Mouse (Mus musculus): ENCODE data around the gene Lix1.

- TF ChIP-seq CTCF (conservative IDR thresholded peaks at IDR 0.05; ENCODE audit: insufficient read depth, insufficient read length, low read depth, low read length) (no peak), POLR2A (IDR thresholded peaks at IDR 0.05; ENCODE audit: low read depth, low read length) (no peak)
Measured at GRCm38 (mm10) chr17:17438576-17439191, 36.2 kb downstream of the Lix1 start.

All from kidney, adult 2 months (tissue).